Mouse (Mus musculus) lung, embryonic 16.5 days (tissue): Measurements from ENCODE around the gene Gm11937. TPM values are rescaled to one million over a fixed set of nuclear protein-coding genes. Genes with fewer than 3 reads are reported as not detected.
"Not testable (repeated sequence)": the region's sequence is repeated elsewhere in the genome, so short reads cannot be mapped to it uniquely, and the experiment has no call there.

Experiments used
- ATAC-seq: fragments of 200-750 bp; cut with Nextera tagmentation; 2 replicates; pipeline ENCODE4 v1.8.0; 2017; ENCODE audit warnings: low read depth, mild to moderate bottlenecking, moderate library complexity
- H3K27ac ChIP-seq: fragments of 300-500 bp; sonication (generic); 2 replicates; pipeline ENCODE4 v1.5.1; 2014; ENCODE audit warnings: mild to moderate bottlenecking, control low read depth, low read length
- H3K27me3 ChIP-seq: fragments of 300-500 bp; sonication (generic); 2 replicates; pipeline ENCODE4 v1.6.1; 2014; ENCODE audit warnings: low read depth, low read length, mixed read lengths; ENCODE audit not compliant: control insufficient read depth, insufficient read depth
- H3K36me3 ChIP-seq: fragments of 300-500 bp; sonication (generic); 2 replicates; pipeline ENCODE4 v1.6.1; 2014; ENCODE audit warnings: low read length; ENCODE audit not compliant: control insufficient read depth, insufficient read depth
- H3K4me1 ChIP-seq: fragments of 300-500 bp; sonication (generic); replicated peaks from 2 replicates; pipeline ENCODE4 v1.6.1; 2014; ENCODE audit warnings: low read length, mixed read lengths; ENCODE audit not compliant: control insufficient read depth, insufficient read depth
- H3K4me2 ChIP-seq: fragments of 300-500 bp; sonication (generic); 2 replicates; pipeline ENCODE4 v1.6.1; 2014; ENCODE audit warnings: low read depth, low read length, control low read depth
- H3K4me3 ChIP-seq: fragments of 300-500 bp; sonication (generic); 2 replicates; pipeline ENCODE4 v1.5.1; 2014; ENCODE audit warnings: mild to moderate bottlenecking, low read length, control low read depth
- H3K9ac ChIP-seq: fragments of 300-500 bp; sonication (generic); 2 replicates; pipeline ENCODE4 v1.6.1; 2014; ENCODE audit warnings: low read length, control low read depth
- H3K9me3 ChIP-seq: fragments of 300-500 bp; sonication (generic); 2 replicates; pipeline ENCODE4 v1.6.1; 2016; ENCODE audit warnings: low read length; ENCODE audit not compliant: control insufficient read depth
- WGBS: fragments of 180-500 bp; shearing (Covaris S2); extraction: QIAGEN DNeasy Blood & Tissue Kit; methylation state at CpG from one replicate; pipeline ENCODE4 v1.1.7; 2014; 5-methylcytosine and 5-hydroxymethylcytosine counted together
- polyA plus RNA-seq: library from polyadenylated mRNA; unstranded; fragments of >200 nt; fragmentation: Nextera tagmentation; extraction: Ambion mirVana; gene quantifications from 2 replicates; pipeline ENCODE4 v1.2.1, GENCODE M21; 2015

The Gm11937 gene
- not detected in 2 replicates for polyA plus RNA-seq

DNA sequence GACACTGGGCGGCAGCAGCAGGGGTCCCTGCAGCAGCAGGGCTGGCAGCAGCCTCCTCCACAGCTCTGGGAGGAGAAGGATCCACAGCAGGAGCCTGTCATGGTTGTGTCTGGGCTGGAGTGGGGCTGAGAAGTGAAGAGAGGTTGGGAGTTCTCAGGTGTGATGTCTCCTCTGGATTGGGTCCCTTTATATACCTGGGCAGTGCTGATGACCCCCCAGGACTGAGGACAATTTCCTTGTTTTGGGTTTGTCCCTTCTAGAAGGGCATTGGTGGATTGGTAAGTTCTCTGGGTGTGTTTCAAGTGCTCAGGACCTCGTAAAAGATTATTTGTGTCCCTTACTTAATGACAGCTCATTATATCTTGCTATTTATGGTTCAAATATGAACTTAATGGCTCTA is at the start of gene Gm11937:
Gene Gm11937, minus strand, starts transcription at position 101 of the 400 bp plus-strand sequence.
- H3K4me1 ChIP-seq, H3K36me3 ChIP-seq, H3K4me3 ChIP-seq, H3K27me3 ChIP-seq, ATAC-seq, H3K27ac ChIP-seq, H3K4me2 ChIP-seq, H3K9me3 ChIP-seq, H3K9ac ChIP-seq: not testable (repeated sequence)
- 73% methylated on average over 1 of the region's 2 CpGs for WGBS

DNA sequence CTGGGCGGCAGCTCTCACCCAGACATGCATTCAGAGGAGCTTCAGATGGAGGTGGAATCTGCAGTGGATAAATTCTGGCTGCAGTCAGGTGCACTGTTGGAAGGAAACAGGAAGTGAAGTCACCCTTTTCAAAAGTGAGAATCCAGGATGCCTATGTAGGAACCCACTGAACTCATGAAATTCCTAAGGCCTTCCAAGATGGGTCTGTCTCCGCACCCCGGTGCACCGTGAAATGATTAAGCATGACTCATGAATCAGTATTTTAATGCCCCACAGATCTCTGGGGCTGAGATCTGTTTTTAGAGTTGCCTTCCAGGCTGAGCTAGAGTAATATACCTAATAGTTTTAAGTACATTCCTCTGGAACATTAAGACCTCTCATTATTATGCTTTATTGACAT is 49.3 kb upstream of the Gm11937 start:
- no peak for ATAC-seq
- Histone ChIP-seq H3K27me3 (no peaks in the 10 kb centered on the region), H3K27ac (no peak overlapping the region), H3K4me3 (no peak overlapping the region), H3K9me3 (no peaks in the 10 kb centered on the region), H3K36me3 (no peaks in the 10 kb centered on the region), H3K4me2 (no peak overlapping the region), H3K9ac (no peak overlapping the region), H3K4me1 (no peaks in the 10 kb centered on the region)
- 82% methylated on average over 4 of the region's 4 CpGs for WGBS

DNA sequence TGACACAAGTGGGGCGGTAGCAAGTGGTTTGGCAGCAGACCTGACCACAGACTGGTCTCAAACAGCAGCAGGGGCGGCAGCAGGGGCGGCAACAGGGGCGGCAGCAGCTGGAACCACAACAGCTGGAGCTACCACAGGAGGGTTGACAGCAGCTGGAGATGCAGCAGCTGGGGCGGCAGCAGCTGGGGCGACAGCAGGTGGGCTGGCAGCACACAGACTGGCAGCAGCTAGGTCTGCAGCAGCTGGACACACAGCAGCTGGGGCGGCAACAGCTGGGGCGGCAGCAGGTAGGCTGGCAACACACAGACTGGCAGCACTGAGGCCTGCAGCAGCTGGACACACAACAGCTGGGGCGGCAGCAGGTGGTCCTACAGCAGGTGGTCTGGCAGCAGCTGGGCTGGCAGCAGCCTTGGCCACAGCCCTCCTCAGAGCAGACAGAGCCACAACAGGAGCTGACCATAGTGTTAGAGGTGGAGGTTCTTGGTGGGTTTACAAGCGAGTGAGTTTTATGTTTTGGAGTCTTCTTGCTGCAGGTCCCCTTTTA is 48.5 kb upstream of the Gm11937 start, which contains the start of gene Gm11563:
Gene Gm11563, minus strand, starts transcription at position 494 of the 544 bp plus-strand sequence.
- not testable (repeated sequence) for H3K36me3 ChIP-seq, ATAC-seq, H3K27ac ChIP-seq, H3K4me3 ChIP-seq, H3K9ac ChIP-seq, H3K4me1 ChIP-seq, H3K27me3 ChIP-seq, H3K9me3 ChIP-seq, H3K4me2 ChIP-seq
- WGBS = 58% methylated on average over 10 of the region's 10 CpGs

DNA sequence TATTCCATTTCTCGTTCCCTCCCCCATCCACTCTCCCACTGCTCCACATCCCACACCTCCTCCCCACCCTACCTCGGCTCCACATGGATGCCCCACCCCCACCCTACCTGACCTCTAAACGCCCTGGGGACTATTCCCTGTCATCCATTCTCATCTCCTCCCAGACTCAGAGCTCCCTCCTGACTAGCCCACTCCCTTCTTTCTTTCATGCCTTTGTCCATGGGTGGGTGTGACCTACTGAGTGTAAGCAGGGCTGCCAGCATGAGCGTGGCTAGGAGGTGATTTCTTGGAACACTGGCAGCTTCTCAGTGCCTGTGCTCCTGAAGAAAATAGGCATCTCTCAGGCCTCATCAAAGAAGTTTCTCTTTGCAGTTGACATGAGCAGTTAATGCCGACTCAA is 47.1 kb upstream of the Gm11937 start:
- Histone ChIP-seq H3K4me3 (no peak overlapping the region), H3K36me3 (no peaks in the 10 kb centered on the region), H3K4me1 (no peaks in the 10 kb centered on the region), H3K9ac (no peak overlapping the region), H3K4me2 (no peak overlapping the region), H3K27me3 (no peaks in the 10 kb centered on the region), H3K9me3 (no peaks in the 10 kb centered on the region), H3K27ac (no peak overlapping the region)
- no peak for ATAC-seq
- 37% methylated on average over 5 of the region's 5 CpGs for WGBS

DNA sequence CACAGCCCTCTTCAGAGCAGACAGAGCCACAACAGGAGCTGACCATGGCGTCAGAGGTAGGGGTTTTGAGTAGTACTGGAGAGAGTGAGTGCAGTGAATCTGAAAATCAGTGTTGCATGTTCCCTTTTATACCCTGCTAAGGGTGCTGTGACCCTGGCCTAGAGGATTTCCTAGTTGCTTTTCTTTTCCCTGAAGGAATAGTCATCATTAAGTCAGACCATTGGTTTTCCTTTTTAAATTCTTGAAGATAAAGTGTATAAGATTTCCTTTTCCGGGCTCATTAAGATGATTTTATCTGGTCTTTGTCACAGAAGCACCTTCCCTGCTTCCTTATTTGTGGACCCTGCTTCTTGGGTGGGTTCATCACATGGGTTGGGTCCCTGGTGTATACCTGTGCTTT is 40.1 kb upstream of the Gm11937 start, which contains the start of gene Gm11555:
Gene Gm11555, minus strand, starts transcription at position 101 of the 400 bp plus-strand sequence.
- H3K9ac ChIP-seq = no peak within 1 kb of the TSS
- H3K4me1 ChIP-seq = no peaks in the 10 kb centered on the region
- no peak within 1 kb of the TSS for H3K4me2 ChIP-seq
- H3K36me3 ChIP-seq = no peaks in the 10 kb centered on the region
- H3K27me3 ChIP-seq = no peaks in the 10 kb centered on the region
- H3K27ac ChIP-seq = no peak within 1 kb of the TSS
- 70% methylated on average over 2 of the region's 2 CpGs for WGBS
- H3K9me3 ChIP-seq = no peaks in the 10 kb centered on the region
- ATAC-seq = no peak
- H3K4me3 ChIP-seq = no peak within 1 kb of the TSS

DNA sequence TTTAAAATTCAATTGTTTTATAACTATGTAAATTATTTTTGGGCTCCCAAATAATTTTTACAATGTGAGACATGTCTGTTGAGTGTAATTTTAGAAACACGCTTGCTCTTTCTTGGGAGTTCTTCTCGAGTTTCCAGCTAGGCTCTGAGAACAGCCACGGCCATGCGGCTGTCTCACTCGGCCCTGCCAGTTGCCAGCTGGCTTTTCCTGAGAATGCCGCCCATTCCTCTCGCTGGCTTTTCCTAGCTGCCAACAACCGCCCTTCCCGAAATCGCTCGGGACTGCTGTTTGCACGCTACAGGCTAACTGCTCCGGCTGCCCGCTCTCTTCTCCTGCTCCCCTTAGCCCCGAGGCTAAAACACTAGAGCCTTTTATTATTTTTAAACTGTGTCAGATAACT is 36.5 kb upstream of the Gm11937 start:
- WGBS = 82% methylated on average over 15 of the region's 15 CpGs
- H3K9ac ChIP-seq = no peak overlapping the region
- H3K27ac ChIP-seq = no peak overlapping the region
- ATAC-seq = no peak
- no peaks in the 10 kb centered on the region for H3K9me3 ChIP-seq
- H3K36me3 ChIP-seq = no peaks in the 10 kb centered on the region
- no peak overlapping the region for H3K4me3 ChIP-seq
- no peaks in the 10 kb centered on the region for H3K27me3 ChIP-seq
- no peaks in the 10 kb centered on the region for H3K4me1 ChIP-seq
- H3K4me2 ChIP-seq = no peak overlapping the region

DNA sequence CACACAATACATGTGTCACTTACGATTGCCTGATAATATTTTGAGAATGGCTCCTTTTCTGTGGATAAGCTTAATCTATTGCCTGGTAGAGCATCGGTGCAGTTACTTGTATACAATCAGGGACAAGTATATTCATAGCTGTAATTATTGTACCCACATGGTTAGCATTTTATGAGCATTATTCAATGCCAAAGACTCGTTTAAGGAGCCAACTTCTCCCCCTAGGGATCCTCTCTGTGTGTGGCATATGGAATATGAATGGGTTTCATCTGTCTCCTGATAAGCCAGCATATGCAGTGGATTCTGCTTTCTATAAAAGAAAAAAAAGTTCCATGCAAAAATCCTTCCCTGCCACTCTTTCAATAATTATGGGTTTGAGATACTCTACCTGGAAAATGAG is 34.4 kb upstream of the Gm11937 start:
- Histone ChIP-seq H3K36me3 (no peaks in the 10 kb centered on the region), H3K27me3 (no peaks in the 10 kb centered on the region), H3K27ac (no peak overlapping the region), H3K9ac (no peak overlapping the region), H3K4me2 (no peak overlapping the region), H3K4me1 (no peaks in the 10 kb centered on the region), H3K9me3 (no peaks in the 10 kb centered on the region), H3K4me3 (no peak overlapping the region)
- ATAC-seq = no peak
- 72% methylated on average over 3 of the region's 3 CpGs for WGBS

DNA sequence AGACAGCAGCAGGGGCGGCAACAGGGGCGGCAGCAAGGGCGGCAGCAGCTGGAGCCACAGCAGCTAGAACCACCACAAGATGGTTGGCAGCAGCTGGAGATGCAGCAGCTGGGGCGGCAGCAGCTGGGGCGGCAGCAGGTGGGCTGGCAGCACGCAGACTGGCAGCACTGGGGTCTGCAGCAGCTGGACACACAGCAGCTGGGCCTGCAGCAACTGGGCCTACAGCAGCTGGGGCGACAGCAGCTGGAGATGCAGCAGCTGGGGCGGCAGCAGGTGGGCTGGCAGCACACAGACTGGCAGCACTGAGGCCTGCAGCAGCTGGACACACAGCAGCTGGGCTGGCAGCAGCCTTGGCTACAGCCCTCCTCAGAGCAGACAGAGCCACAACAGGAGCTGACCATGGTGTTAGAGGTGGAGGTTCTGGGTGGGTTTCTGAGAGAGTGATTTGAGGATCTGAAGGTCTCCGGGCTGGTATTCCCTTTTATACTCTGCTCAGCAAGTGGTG is 33.7 kb upstream of the Gm11937 start, which contains the start of gene Krtap4-7:
Gene Krtap4-7, minus strand, starts transcription at position 455 of the 505 bp plus-strand sequence.
- not testable (repeated sequence) for H3K4me1 ChIP-seq, H3K27ac ChIP-seq, ATAC-seq, H3K27me3 ChIP-seq, H3K4me3 ChIP-seq, H3K9me3 ChIP-seq, H3K36me3 ChIP-seq, H3K9ac ChIP-seq, H3K4me2 ChIP-seq
- 83% methylated on average over 9 of the region's 9 CpGs for WGBS

DNA sequence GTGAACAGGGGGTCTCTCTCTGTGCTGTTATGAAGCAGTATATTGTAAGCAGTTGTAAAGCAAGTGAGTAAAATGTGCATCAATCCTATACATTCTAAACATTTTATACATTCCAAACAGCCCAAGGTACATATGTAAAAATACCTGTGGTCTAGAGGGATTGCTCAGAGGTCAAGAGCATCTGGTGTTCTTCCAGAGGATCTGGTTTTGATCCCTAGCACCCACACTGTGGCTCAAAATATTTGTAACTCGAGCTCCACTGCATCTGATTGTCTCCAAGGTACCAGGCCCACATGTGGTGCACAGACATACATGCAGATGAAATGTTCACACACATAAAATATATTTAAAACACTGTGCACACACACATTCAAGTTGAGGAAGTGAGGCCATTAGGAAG is 30.9 kb upstream of the Gm11937 start:
- Histone ChIP-seq H3K9me3 (no peaks in the 10 kb centered on the region), H3K4me1 (no peaks in the 10 kb centered on the region), H3K4me3 (no peak overlapping the region), H3K4me2 (no peak overlapping the region), H3K36me3 (no peaks in the 10 kb centered on the region), H3K9ac (no peak overlapping the region), H3K27me3 (no peaks in the 10 kb centered on the region), H3K27ac (no peak overlapping the region)
- WGBS = 23% methylated on average over 1 of the region's 1 CpGs
- no peak for ATAC-seq
